Mouse (Mus musculus): ENCODE results near the gene Ascl2.
A peak's percentile ranks its signal among the peaks of the same experiment; 100 is the strongest.

DNA sequence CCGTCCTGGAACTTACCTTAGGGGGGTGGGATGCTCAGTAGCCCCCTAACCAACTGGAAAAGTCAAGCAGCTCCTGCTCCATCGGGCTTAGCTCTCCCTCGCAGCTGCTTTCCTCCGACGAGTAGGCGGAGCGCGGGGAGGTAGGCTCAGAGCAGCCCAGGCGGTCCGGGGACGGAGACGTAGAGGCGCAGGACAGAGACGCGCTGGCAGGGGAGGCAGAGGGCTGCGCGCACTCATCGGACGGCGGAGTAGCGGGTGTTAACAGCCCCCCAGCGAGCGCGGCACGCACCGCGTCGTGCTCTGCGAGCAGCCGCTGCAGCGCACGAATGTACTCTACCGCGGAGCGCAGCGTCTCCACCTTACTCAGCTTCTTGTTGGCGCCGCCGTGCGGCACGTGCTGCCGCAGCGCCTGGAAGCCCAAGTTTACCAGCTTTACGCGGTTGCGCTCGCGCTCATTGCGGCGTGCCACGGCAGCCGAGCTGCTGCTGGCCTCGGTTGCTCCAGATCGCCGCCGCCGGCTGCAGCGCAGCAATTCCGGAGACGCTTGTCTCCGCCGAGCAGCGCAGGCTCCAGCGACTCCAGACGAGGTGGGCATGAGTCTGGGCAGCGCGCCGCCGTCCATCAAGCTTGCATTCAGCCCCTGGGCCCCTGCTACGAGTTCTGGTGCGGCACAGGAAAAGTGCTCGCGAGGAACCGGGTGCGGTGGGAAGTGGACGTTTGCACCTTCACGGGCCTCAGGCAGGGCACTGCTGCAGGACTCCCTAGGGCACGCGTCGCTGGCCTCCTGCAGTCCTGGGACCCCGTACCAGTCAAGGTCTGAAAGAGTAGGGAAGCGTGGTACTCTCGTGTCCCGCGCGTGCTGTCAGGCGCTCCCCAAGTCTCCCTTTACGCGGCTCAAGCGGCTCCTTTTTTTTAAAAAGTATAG lies 918 bp downstream of the Ascl2 start:
- peak; percentile 50 for TF ChIP-seq CTCF (IDR thresholded peaks at IDR 0.05)
- no peak for TF ChIP-seq EP300 (IDR thresholded peaks at IDR 0.05)

Data from lung, postnatal 0 days (tissue).